Mouse (Mus musculus): ENCODE measurements around the gene Efcab11. TPM values are rescaled to one million over a fixed set of nuclear protein-coding genes. Genes with fewer than 3 reads are reported as not detected.

Gene Efcab11
- polyA plus RNA-seq (2014; fragmentation: Nextera tagmentation; extraction: Ambion mirVana): 5.9 and 6.4 TPM in 2 replicates

GRCm38 (mm10) chr12:99884269-99885261, at the start of gene Efcab11, which contains the start of gene Tdp1:
Gene Efcab11, minus strand, starts transcription at chr12:99884439.
Gene Tdp1, plus strand, starts transcription at chr12:99884517.
- Histone ChIP-seq H3K36me3 (replicated peaks; ENCODE audit: control insufficient read depth, insufficient read depth) (no peaks in the 10 kb centered on the region; the same call in 1 of the 2 replicates), H3K4me3 (replicated peaks; ENCODE audit: low read length) (peak within 1 kb of the TSS; percentile 86), H3K4me1 (replicated peaks; ENCODE audit: control insufficient read depth, insufficient read depth, low read length) (peaks cover 15% of the 10 kb centered on the region), H3K4me2 (replicated peaks) (peak within 1 kb of the TSS; percentile 86), H3K27me3 (ENCODE audit: control insufficient read depth, insufficient read depth, low read length) (no peaks in the 10 kb centered on the region), H3K9me3 (ENCODE audit: control insufficient read depth, low read length) (no peaks in the 10 kb centered on the region), H3K9ac (peak within 1 kb of the TSS; percentile 89), H3K27ac (peak within 1 kb of the TSS; percentile 83)
- under 1% methylated on average over 72 of the region's 73 CpGs for WGBS
- ATAC-seq (ENCODE audit: low FRiP score) (peak; percentile 83), DNase-seq (ENCODE audit: low spot score) (peak; percentile 96)

GRCm38 (mm10) chr12:99933630-99934029, 49.4 kb upstream of the Efcab11 start:
- Histone ChIP-seq H3K4me1 (replicated peaks; ENCODE audit: control insufficient read depth, insufficient read depth, low read length) (no peaks in the 10 kb centered on the region), H3K9ac (no peak overlapping the region), H3K4me2 (replicated peaks) (no peak overlapping the region), H3K4me3 (replicated peaks; ENCODE audit: low read length) (no peak overlapping the region), H3K9me3 (ENCODE audit: control insufficient read depth, low read length) (no peaks in the 10 kb centered on the region), H3K27me3 (ENCODE audit: control insufficient read depth, insufficient read depth, low read length) (no peaks in the 10 kb centered on the region), H3K27ac (no peak overlapping the region), H3K36me3 (replicated peaks; ENCODE audit: control insufficient read depth, insufficient read depth) (peaks cover 38% of the 10 kb centered on the region)
- no peak for ATAC-seq (ENCODE audit: low FRiP score)
- WGBS: 94% methylated on average over 3 of the region's 3 CpGs
- DNase-seq (ENCODE audit: low spot score): no peak

GRCm38 (mm10) chr12:99932245-99932644, 48.0 kb upstream of the Efcab11 start:
- Histone ChIP-seq H3K9ac (no peak overlapping the region), H3K36me3 (replicated peaks; ENCODE audit: control insufficient read depth, insufficient read depth) (peaks cover 36% of the 10 kb centered on the region), H3K4me3 (replicated peaks; ENCODE audit: low read length) (no peak overlapping the region), H3K4me1 (replicated peaks; ENCODE audit: control insufficient read depth, insufficient read depth, low read length) (no peaks in the 10 kb centered on the region), H3K27ac (no peak overlapping the region), H3K9me3 (ENCODE audit: control insufficient read depth, low read length) (no peaks in the 10 kb centered on the region), H3K27me3 (ENCODE audit: control insufficient read depth, insufficient read depth, low read length) (no peaks in the 10 kb centered on the region), H3K4me2 (replicated peaks) (no peak overlapping the region)
- no peak for ATAC-seq (ENCODE audit: low FRiP score)
- no peak for DNase-seq (ENCODE audit: low spot score)
- 87% methylated on average over 4 of the region's 4 CpGs for WGBS

GRCm38 (mm10) chr12:99929160-99929559, 44.9 kb upstream of the Efcab11 start:
- WGBS: 82% methylated on average over 1 of the region's 1 CpGs
- H3K9me3 ChIP-seq (ENCODE audit: control insufficient read depth, low read length): no peaks in the 10 kb centered on the region
- no peak overlapping the region for H3K27ac ChIP-seq
- peaks cover 35% of the 10 kb centered on the region for H3K36me3 ChIP-seq (replicated peaks; ENCODE audit: control insufficient read depth, insufficient read depth)
- H3K4me3 ChIP-seq (replicated peaks; ENCODE audit: low read length): no peak overlapping the region
- H3K27me3 ChIP-seq (ENCODE audit: control insufficient read depth, insufficient read depth, low read length): no peaks in the 10 kb centered on the region
- DNase-seq (ENCODE audit: low spot score) (no peak), ATAC-seq (ENCODE audit: low FRiP score) (no peak)
- H3K9ac ChIP-seq: no peak overlapping the region
- H3K4me1 ChIP-seq (replicated peaks; ENCODE audit: control insufficient read depth, insufficient read depth, low read length): peaks cover under 1% of the 10 kb centered on the region; the same call in 1 of the 2 replicates
- no peak overlapping the region for H3K4me2 ChIP-seq (replicated peaks)

GRCm38 (mm10) chr12:99928311-99928710, 44.1 kb upstream of the Efcab11 start:
- peaks cover 35% of the 10 kb centered on the region for H3K36me3 ChIP-seq (replicated peaks; ENCODE audit: control insufficient read depth, insufficient read depth)
- H3K4me1 ChIP-seq (replicated peaks; ENCODE audit: control insufficient read depth, insufficient read depth, low read length): peaks cover 9% of the 10 kb centered on the region
- H3K9ac ChIP-seq: no peak overlapping the region
- H3K4me2 ChIP-seq (replicated peaks): no peak overlapping the region
- no peak overlapping the region for H3K27ac ChIP-seq
- WGBS: 96% methylated on average over 7 of the region's 7 CpGs
- ATAC-seq (ENCODE audit: low FRiP score): no peak
- no peak overlapping the region for H3K4me3 ChIP-seq (replicated peaks; ENCODE audit: low read length)
- no peaks in the 10 kb centered on the region for H3K27me3 ChIP-seq (ENCODE audit: control insufficient read depth, insufficient read depth, low read length)
- DNase-seq (ENCODE audit: low spot score): no peak
- no peaks in the 10 kb centered on the region for H3K9me3 ChIP-seq (ENCODE audit: control insufficient read depth, low read length)

- peak; percentile 68; the same call in 1 of the 2 replicates for ATAC-seq (ENCODE audit: low FRiP score)
Observed at GRCm38 (mm10) chr12:99923703-99924102, 39.5 kb upstream of the Efcab11 start.

GRCm38 (mm10) chr12:99923131-99923606, 38.9 kb upstream of the Efcab11 start:
- peak; percentile 88 for ATAC-seq (ENCODE audit: low FRiP score)
- H3K27ac ChIP-seq: peak overlapping the region; percentile 80
- H3K9me3 ChIP-seq (ENCODE audit: control insufficient read depth, low read length): no peaks in the 10 kb centered on the region
- no peak overlapping the region for H3K9ac ChIP-seq
- 10% methylated on average over 5 of the region's 5 CpGs for WGBS
- no peaks in the 10 kb centered on the region for H3K27me3 ChIP-seq (ENCODE audit: control insufficient read depth, insufficient read depth, low read length)
- no peak overlapping the region for H3K4me3 ChIP-seq (replicated peaks; ENCODE audit: low read length)
- H3K36me3 ChIP-seq (replicated peaks; ENCODE audit: control insufficient read depth, insufficient read depth): peaks cover 31% of the 10 kb centered on the region
- no peak overlapping the region for H3K4me2 ChIP-seq (replicated peaks)
- peaks cover 12% of the 10 kb centered on the region for H3K4me1 ChIP-seq (replicated peaks; ENCODE audit: control insufficient read depth, insufficient read depth, low read length)
- peak; percentile 72 for DNase-seq (ENCODE audit: low spot score)

More at GRCm38 (mm10) chr12:99923703-99924102, 39.5 kb upstream of the Efcab11 start:
- Histone ChIP-seq H3K27me3 (ENCODE audit: control insufficient read depth, insufficient read depth, low read length) (no peaks in the 10 kb centered on the region), H3K4me1 (replicated peaks; ENCODE audit: control insufficient read depth, insufficient read depth, low read length) (peaks cover 12% of the 10 kb centered on the region), H3K4me2 (replicated peaks) (no peak overlapping the region), H3K9ac (0 out of 2 replicates have a peak overlapping the region, but pooled peaks have one; percentile 13), H3K4me3 (replicated peaks; ENCODE audit: low read length) (no peak overlapping the region), H3K9me3 (ENCODE audit: control insufficient read depth, low read length) (no peaks in the 10 kb centered on the region), H3K36me3 (replicated peaks; ENCODE audit: control insufficient read depth, insufficient read depth) (peaks cover 25% of the 10 kb centered on the region), H3K27ac (peak overlapping the region; percentile 80)
- peak; percentile 25 for DNase-seq (ENCODE audit: low spot score)
- WGBS: 32% methylated on average over 5 of the region's 5 CpGs

- H3K9me3 ChIP-seq (ENCODE audit: control insufficient read depth, low read length): no peaks in the 10 kb centered on the region
- H3K4me1 ChIP-seq (replicated peaks; ENCODE audit: control insufficient read depth, insufficient read depth, low read length): peaks cover 12% of the 10 kb centered on the region
- no peak for ATAC-seq (ENCODE audit: low FRiP score)
- no peaks in the 10 kb centered on the region for H3K27me3 ChIP-seq (ENCODE audit: control insufficient read depth, insufficient read depth, low read length)
- peaks cover 31% of the 10 kb centered on the region for H3K36me3 ChIP-seq (replicated peaks; ENCODE audit: control insufficient read depth, insufficient read depth)
- WGBS: 75% methylated on average over 3 of the region's 3 CpGs
- no peak for DNase-seq (ENCODE audit: low spot score)
- no peak overlapping the region for H3K4me2 ChIP-seq (replicated peaks)
- no peak overlapping the region for H3K27ac ChIP-seq
- H3K4me3 ChIP-seq (replicated peaks; ENCODE audit: low read length): no peak overlapping the region
- no peak overlapping the region for H3K9ac ChIP-seq
Observed at GRCm38 (mm10) chr12:99921045-99921444, 36.8 kb upstream of the Efcab11 start.

GRCm38 (mm10) chr12:99919636-99920035, 35.4 kb upstream of the Efcab11 start:
- Histone ChIP-seq H3K4me2 (replicated peaks) (no peak overlapping the region), H3K9ac (no peak overlapping the region), H3K9me3 (ENCODE audit: control insufficient read depth, low read length) (no peaks in the 10 kb centered on the region), H3K4me1 (replicated peaks; ENCODE audit: control insufficient read depth, insufficient read depth, low read length) (peaks cover 12% of the 10 kb centered on the region), H3K27ac (no peak overlapping the region), H3K4me3 (replicated peaks; ENCODE audit: low read length) (no peak overlapping the region), H3K36me3 (replicated peaks; ENCODE audit: control insufficient read depth, insufficient read depth) (peaks cover 42% of the 10 kb centered on the region), H3K27me3 (ENCODE audit: control insufficient read depth, insufficient read depth, low read length) (no peaks in the 10 kb centered on the region)
- WGBS: 96% methylated on average over 3 of the region's 3 CpGs
- ATAC-seq (ENCODE audit: low FRiP score) (no peak), DNase-seq (ENCODE audit: low spot score) (no peak)
